Mouse (Mus musculus) midbrain, embryonic 12.5 days (tissue): ENCODE measurements around the gene Tmem214. TPM values are rescaled to one million over a fixed set of nuclear protein-coding genes. Genes with fewer than 3 reads are reported as not detected.

Experiments
- ATAC-seq: fragments of 200-750 bp; cut with Nextera tagmentation; 2 replicates; pipeline ENCODE4 v1.8.0; 2017; ENCODE audit warnings: low read depth, moderate TSS enrichment, moderate library complexity; ENCODE audit not compliant: low FRiP score
- H3K27ac ChIP-seq: fragments of 300-500 bp; sonication (generic); replicated peaks from 2 replicates; pipeline ENCODE4 v1.5.1; 2016; ENCODE audit warnings: mild to moderate bottlenecking
- H3K27me3 ChIP-seq: fragments of 300-500 bp; sonication (generic); 2 replicates; pipeline ENCODE4 v1.6.1; 2016; ENCODE audit warnings: mild to moderate bottlenecking
- H3K36me3 ChIP-seq: fragments of 300-500 bp; sonication (generic); 2 replicates; pipeline ENCODE4 v1.6.1; 2016
- H3K4me1 ChIP-seq: fragments of 300-500 bp; sonication (generic); 2 replicates; pipeline ENCODE4 v1.6.1; 2016
- H3K4me2 ChIP-seq: fragments of 300-500 bp; sonication (generic); replicated peaks from 2 replicates; pipeline ENCODE4 v1.6.1; 2016; ENCODE audit warnings: mild to moderate bottlenecking, moderate library complexity
- H3K4me3 ChIP-seq: fragments of 300-500 bp; sonication (generic); 2 replicates; pipeline ENCODE4 v1.5.1; 2016; ENCODE audit warnings: mild to moderate bottlenecking
- H3K9ac ChIP-seq: fragments of 300-500 bp; sonication (generic); replicated peaks from 2 replicates; pipeline ENCODE4 v1.6.1; 2016; ENCODE audit warnings: mild to moderate bottlenecking, moderate library complexity
- H3K9me3 ChIP-seq: fragments of 300-500 bp; sonication (generic); 2 replicates; pipeline ENCODE4 v1.6.1; 2016; ENCODE audit warnings: mild to moderate bottlenecking
- WGBS: fragments of 180-500 bp; shearing (Covaris S2); methylation state at CpG from one replicate; pipeline ENCODE4 v1.1.7; 2016; 5-methylcytosine and 5-hydroxymethylcytosine counted together
- polyA plus RNA-seq: library from polyadenylated mRNA; unstranded; fragments of >200 nt; fragmentation: Nextera tagmentation; extraction: Ambion mirVana; gene quantifications from 2 replicates; pipeline ENCODE4 v1.2.1, GENCODE M21; 2016

Tmem214 gene
- polyA plus RNA-seq, 1 experiment from 2014 or later: 65.5 TPM

DNA sequence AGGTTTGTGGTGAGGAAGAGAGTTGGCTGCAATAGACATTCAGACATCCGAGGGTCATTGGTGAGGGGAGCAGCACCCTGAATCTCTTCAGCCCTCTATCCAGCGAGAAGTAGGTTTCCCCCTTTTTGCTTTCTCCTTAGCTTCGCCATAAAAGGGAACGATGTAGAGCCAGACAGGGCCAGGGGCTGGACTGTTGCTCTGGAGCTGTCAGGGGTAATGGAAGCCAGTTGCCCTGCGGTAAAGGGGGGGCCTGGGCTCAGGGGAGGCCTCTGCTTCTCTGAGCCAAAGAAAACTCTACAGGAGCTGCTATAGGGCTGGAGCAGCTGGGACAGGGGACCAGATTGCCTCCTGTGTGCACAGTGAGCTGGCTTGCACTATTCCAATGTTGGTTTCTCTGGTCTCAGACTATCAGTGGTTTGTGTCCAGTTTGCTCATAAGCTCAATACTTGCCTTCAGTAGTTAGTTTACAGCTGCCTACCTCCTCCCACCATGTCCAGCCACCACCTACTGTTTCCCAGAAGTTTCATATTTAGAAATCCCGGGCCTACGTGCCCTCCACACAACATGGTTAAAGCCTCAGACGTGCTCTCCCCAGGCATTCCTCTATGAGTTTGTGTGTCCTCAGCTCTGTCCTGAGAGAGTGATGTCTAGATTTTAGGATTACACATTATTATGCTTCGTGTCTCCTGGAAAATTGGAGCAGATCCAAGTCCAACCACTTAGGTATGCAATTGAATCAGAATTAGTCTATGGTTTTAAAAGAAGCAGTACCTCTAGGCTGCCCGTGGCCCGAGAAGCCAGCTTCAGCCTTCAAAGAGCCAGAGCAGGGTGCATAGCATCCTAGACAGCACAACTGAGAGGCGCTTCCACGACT lies 40.9 kb downstream of the Tmem214 start:
- Histone ChIP-seq H3K9me3 (no peaks in the 10 kb centered on the region), H3K4me3 (peak overlapping the region; percentile 76; the same call in 1 of the 2 replicates), H3K9ac (peak overlapping the region; percentile 72; the same call in 1 of the 2 replicates), H3K36me3 (peaks cover 27% of the 10 kb centered on the region), H3K27ac (peak overlapping the region; percentile 82), H3K4me1 (peaks cover 42% of the 10 kb centered on the region), H3K27me3 (peaks cover 3% of the 10 kb centered on the region; the same call in 1 of the 2 replicates), H3K4me2 (peak overlapping the region; percentile 93)
- ATAC-seq: no peak
- WGBS: 59% methylated on average over 13 of the region's 13 CpGs

- Histone ChIP-seq H3K4me1 (peaks cover 46% of the 10 kb centered on the region), H3K4me3 (no peak overlapping the region), H3K36me3 (peaks cover 21% of the 10 kb centered on the region), H3K9me3 (no peaks in the 10 kb centered on the region), H3K4me2 (no peak overlapping the region), H3K27ac (no peak overlapping the region), H3K27me3 (peaks cover 3% of the 10 kb centered on the region; the same call in 1 of the 2 replicates), H3K9ac (no peak overlapping the region)
- WGBS: 61% methylated on average over 7 of the region's 7 CpGs
- no peak for ATAC-seq
Observed at GRCm38 (mm10) chr5:30909300-30909659, 41.5 kb downstream of the Tmem214 start.

- peaks cover 3% of the 10 kb centered on the region; the same call in 1 of the 2 replicates for H3K27me3 ChIP-seq
- H3K27ac ChIP-seq: no peak overlapping the region
- H3K4me2 ChIP-seq: no peak overlapping the region
- H3K36me3 ChIP-seq: peaks cover 15% of the 10 kb centered on the region
- H3K4me3 ChIP-seq: no peak overlapping the region
- H3K9ac ChIP-seq: no peak overlapping the region
- WGBS: 87% methylated on average over 7 of the region's 7 CpGs
- no peaks in the 10 kb centered on the region for H3K9me3 ChIP-seq
- H3K4me1 ChIP-seq: peaks cover 48% of the 10 kb centered on the region
- no peak for ATAC-seq
Observed at GRCm38 (mm10) chr5:30909863-30910262, 42.1 kb downstream of the Tmem214 start.

DNA sequence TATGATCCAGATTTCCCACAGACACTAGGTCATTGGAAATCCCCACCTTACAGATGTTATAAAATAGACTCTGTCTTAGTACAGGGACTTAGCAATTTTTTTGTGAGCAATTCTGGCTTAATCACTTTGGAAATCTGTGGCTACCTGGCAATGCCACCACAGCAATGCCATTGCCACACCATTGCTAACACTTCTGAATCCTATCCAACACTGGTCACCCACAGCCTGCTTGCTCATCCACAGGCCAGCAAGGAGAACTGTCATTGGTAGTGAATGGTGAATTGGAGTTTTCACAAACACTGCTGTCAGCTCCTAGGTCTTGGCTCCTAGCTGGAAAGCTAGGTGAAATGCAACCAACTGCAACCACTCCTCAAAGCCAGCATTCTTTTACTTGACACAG lies 42.7 kb downstream of the Tmem214 start:
- Histone ChIP-seq H3K4me1 (peaks cover 52% of the 10 kb centered on the region), H3K9ac (no peak overlapping the region), H3K4me2 (no peak overlapping the region), H3K27ac (no peak overlapping the region), H3K9me3 (no peaks in the 10 kb centered on the region), H3K36me3 (peaks cover 9% of the 10 kb centered on the region), H3K4me3 (no peak overlapping the region), H3K27me3 (peaks cover 3% of the 10 kb centered on the region; the same call in 1 of the 2 replicates)
- no peak for ATAC-seq

GRCm38 (mm10) chr5:30912156-30912555 lies 44.3 kb downstream of the Tmem214 start:
- peaks cover 43% of the 10 kb centered on the region for H3K4me1 ChIP-seq
- WGBS: 67% methylated on average over 5 of the region's 5 CpGs
- no peaks in the 10 kb centered on the region for H3K36me3 ChIP-seq
- H3K4me2 ChIP-seq: no peak overlapping the region
- ATAC-seq: no peak
- no peak overlapping the region for H3K9ac ChIP-seq
- H3K27me3 ChIP-seq: peaks cover 3% of the 10 kb centered on the region; the same call in 1 of the 2 replicates
- H3K9me3 ChIP-seq: no peaks in the 10 kb centered on the region
- H3K4me3 ChIP-seq: no peak overlapping the region
- peak overlapping the region; percentile 79 for H3K27ac ChIP-seq

DNA sequence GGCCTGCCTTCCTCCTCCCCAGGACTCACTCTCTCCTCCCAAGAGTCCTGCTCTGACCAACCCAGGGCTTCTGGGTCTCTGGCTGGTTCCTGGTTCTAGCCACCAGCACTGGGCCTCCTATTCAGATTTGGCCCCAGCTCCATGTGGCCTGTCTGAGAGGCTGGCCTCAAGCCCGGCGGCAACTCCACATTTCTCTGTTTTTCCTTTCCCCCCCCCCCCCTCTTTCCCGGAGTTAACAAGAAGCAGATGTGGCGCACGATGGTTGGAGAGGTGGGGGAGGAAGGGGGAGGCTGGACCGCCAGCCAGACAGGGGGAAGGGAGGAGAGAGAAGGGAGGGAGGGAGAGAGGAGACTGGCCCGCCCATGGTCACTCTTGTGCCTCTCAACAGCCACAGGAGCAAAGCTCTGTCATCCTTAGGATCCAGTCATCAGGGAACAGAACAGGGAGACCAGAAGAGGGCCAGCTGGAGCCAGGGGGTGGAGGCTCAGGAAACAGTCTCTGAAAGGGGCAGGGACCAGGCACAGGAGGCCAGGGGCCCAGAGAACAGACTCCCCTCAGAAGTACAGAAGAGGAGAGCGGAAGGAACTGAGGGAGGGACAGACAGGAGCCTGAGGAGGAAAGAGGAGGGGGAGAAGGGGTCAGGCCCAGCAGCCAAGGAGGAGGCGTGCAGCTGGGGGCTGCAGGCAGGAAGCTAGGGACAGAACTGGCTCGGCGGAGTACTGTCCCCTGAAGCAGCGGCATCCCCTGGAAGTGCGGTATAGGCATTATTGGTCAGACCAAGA lies 45.4 kb downstream of the Tmem214 start, which contains the start of gene Emilin1:
Gene Emilin1, plus strand, starts transcription at position 343 of the 782 bp plus-strand sequence.
- Histone ChIP-seq H3K36me3 (no peaks in the 10 kb centered on the region), H3K4me1 (peaks cover 39% of the 10 kb centered on the region), H3K4me3 (peak within 1 kb of the TSS; percentile 14), H3K9ac (peak within 1 kb of the TSS; percentile 40), H3K27me3 (peaks cover 3% of the 10 kb centered on the region; the same call in 1 of the 2 replicates), H3K4me2 (peak within 1 kb of the TSS; percentile 22; the same call in 1 of the 2 replicates), H3K27ac (peak within 1 kb of the TSS; percentile 79), H3K9me3 (no peaks in the 10 kb centered on the region)
- WGBS: 26% methylated on average over 13 of the region's 13 CpGs
- ATAC-seq: no peak

DNA sequence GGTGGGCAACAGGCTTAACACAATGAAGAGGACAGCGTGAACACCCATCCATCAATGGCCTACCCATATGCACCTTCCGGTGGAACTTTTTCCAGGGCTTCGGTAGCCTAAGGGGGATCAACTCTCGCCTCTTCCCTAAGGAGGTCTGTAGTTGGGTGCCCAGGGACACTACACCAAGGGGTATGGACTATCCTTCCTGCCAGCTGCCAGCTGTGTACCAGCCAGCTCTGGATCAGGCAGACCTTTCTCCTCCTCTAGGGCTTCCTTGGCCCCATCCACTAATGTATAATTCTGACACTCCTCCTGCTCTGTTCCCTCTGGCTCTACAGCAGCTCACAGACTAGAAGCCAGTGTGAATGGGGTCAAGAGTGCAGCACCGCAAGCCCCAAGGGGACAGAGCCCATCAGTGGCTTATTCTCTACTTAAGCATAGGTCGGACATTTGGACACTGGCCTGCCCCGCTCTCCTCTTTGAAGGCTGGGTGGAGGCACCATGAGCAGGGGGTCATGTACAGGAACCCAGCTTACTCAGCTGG lies 46.4 kb downstream of the Tmem214 start:
- peak overlapping the region; percentile 14 for H3K4me3 ChIP-seq
- H3K36me3 ChIP-seq: 0 out of 2 replicates have a peak, but pooled peaks cover 2% of the 10 kb centered on the region
- no peak for ATAC-seq
- H3K27ac ChIP-seq: peak overlapping the region; percentile 79
- WGBS: 80% methylated on average over 7 of the region's 7 CpGs
- H3K27me3 ChIP-seq: no peaks in the 10 kb centered on the region
- H3K9ac ChIP-seq: peak overlapping the region; percentile 28; the same call in 1 of the 2 replicates
- peaks cover 35% of the 10 kb centered on the region for H3K4me1 ChIP-seq
- H3K4me2 ChIP-seq: peak overlapping the region; percentile 22; the same call in 1 of the 2 replicates
- H3K9me3 ChIP-seq: no peaks in the 10 kb centered on the region

DNA sequence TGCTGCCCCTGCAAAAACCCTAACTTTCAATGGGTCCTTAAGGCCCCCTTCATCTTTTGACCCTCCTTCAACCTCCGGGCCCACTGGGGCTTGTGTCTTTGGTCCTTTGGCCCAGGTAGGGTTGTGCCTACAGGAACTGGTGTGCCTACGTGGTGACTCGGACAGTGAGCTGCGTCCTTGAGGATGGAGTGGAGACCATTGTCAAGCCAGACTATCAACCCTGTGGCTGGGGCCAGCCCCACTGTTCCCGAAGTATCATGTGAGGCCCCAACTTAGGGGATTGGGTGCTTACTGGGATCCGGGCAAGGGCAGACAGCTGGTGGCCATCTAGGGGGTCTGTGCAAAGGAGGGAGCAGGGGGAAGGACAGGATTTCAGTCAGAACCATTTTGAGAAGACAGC lies 47.0 kb downstream of the Tmem214 start:
- H3K36me3 ChIP-seq: 0 out of 2 replicates have a peak, but pooled peaks cover 2% of the 10 kb centered on the region
- peak overlapping the region; percentile 22 for H3K4me2 ChIP-seq
- 0 out of 2 replicates have a peak overlapping the region, but pooled peaks have one; percentile 43 for H3K27ac ChIP-seq
- WGBS: 81% methylated on average over 6 of the region's 6 CpGs
- no peaks in the 10 kb centered on the region for H3K9me3 ChIP-seq
- ATAC-seq: no peak
- H3K4me3 ChIP-seq: no peak overlapping the region; the same call in 1 of the 2 replicates
- peaks cover 35% of the 10 kb centered on the region for H3K4me1 ChIP-seq
- H3K9ac ChIP-seq: 0 out of 2 replicates have a peak overlapping the region, but pooled peaks have one; percentile 28
- no peaks in the 10 kb centered on the region for H3K27me3 ChIP-seq

GRCm38 (mm10) chr5:30915456-30915855 lies 47.6 kb downstream of the Tmem214 start:
- 72% methylated on average over 9 of the region's 9 CpGs for WGBS
- ATAC-seq: peak; percentile 62
- H3K4me2 ChIP-seq: peak overlapping the region; percentile 22; the same call in 1 of the 2 replicates
- 0 out of 2 replicates have a peak, but pooled peaks cover 2% of the 10 kb centered on the region for H3K36me3 ChIP-seq
- peaks cover 3% of the 10 kb centered on the region; the same call in 1 of the 2 replicates for H3K27me3 ChIP-seq
- peaks cover 39% of the 10 kb centered on the region for H3K4me1 ChIP-seq
- H3K4me3 ChIP-seq: peak overlapping the region; percentile 16
- H3K27ac ChIP-seq: peak overlapping the region; percentile 43
- H3K9ac ChIP-seq: no peak overlapping the region
- H3K9me3 ChIP-seq: no peaks in the 10 kb centered on the region

DNA sequence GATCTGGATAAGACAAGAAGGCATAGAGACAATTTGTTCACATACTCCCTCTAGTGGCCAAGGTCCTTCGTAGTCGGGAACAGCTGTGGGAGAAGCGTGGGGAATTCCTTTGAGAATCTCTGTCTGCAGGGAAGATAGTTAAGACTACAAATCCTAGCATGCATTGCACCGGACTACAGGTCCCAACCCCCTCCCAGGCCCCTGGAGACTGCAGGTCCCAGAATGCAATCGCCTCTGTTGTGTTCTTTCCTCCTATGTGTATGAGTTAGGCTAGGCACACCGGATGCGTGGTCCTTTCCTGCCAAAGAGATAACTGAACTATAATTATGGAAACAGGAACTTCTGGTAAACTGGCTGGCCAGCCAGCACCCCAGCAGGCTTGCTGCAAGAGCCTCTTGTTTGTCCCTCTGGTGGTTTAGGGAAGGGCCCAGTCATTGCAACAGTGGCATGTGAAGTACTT lies 48.2 kb downstream of the Tmem214 start:
- WGBS: 7% methylated on average over 7 of the region's 7 CpGs
- peaks cover 9% of the 10 kb centered on the region; the same call in 1 of the 2 replicates for H3K27me3 ChIP-seq
- H3K4me1 ChIP-seq: peaks cover 44% of the 10 kb centered on the region
- peak; percentile 86 for ATAC-seq
- 0 out of 2 replicates have a peak, but pooled peaks cover 2% of the 10 kb centered on the region for H3K36me3 ChIP-seq
- no peaks in the 10 kb centered on the region for H3K9me3 ChIP-seq
- peak overlapping the region; percentile 33 for H3K4me2 ChIP-seq
- H3K4me3 ChIP-seq: peak overlapping the region; percentile 11; the same call in 1 of the 2 replicates
- H3K27ac ChIP-seq: no peak overlapping the region
- no peak overlapping the region; the same call in 1 of the 2 replicates for H3K9ac ChIP-seq

- 0 out of 2 replicates have a peak, but pooled peaks cover 2% of the 10 kb centered on the region for H3K36me3 ChIP-seq
- no peak for ATAC-seq
- peaks cover 9% of the 10 kb centered on the region; the same call in 1 of the 2 replicates for H3K27me3 ChIP-seq
- no peaks in the 10 kb centered on the region for H3K9me3 ChIP-seq
- no peak overlapping the region for H3K4me2 ChIP-seq
- peaks cover 49% of the 10 kb centered on the region for H3K4me1 ChIP-seq
- WGBS: 92% methylated on average over 9 of the region's 9 CpGs
- no peak overlapping the region for H3K27ac ChIP-seq
- H3K4me3 ChIP-seq: no peak overlapping the region
- H3K9ac ChIP-seq: no peak overlapping the region
Observed at GRCm38 (mm10) chr5:30916841-30917240, 49.0 kb downstream of the Tmem214 start.
